Mouse (Mus musculus): ENCODE results near the gene Susd1. TPM values are rescaled to one million over a fixed set of nuclear protein-coding genes. Genes with fewer than 3 reads are reported as not detected.

The Susd1 gene
- polyA plus RNA-seq, 1 experiment from 2014 or later: 1.4 TPM

GRCm38 (mm10) chr4:59421369-59421746 is 17.1 kb downstream of the Susd1 start:
- Histone ChIP-seq H3K27ac (ENCODE audit: low read depth, low read length) (no peak overlapping the region), H3K4me2 (ENCODE audit: low read depth, low read length) (no peak overlapping the region), H3K27me3 (ENCODE audit: control insufficient read depth, insufficient read depth, low read length) (no peaks in the 10 kb centered on the region), H3K9me3 (ENCODE audit: control insufficient read depth, low read length) (no peaks in the 10 kb centered on the region), H3K4me3 (ENCODE audit: low read depth, low read length) (no peak overlapping the region), H3K36me3 (ENCODE audit: control insufficient read depth, insufficient read depth, low read length) (no peaks in the 10 kb centered on the region), H3K4me1 (ENCODE audit: control insufficient read depth, insufficient read depth, low read length) (no peaks in the 10 kb centered on the region), H3K9ac (replicated peaks; ENCODE audit: low read depth, low read length) (no peak overlapping the region)
- ATAC-seq (ENCODE audit: low read depth): no peak
- WGBS: 46% methylated on average over 5 of the region's 5 CpGs

GRCm38 (mm10) chr4:59420695-59421368 is 17.6 kb downstream of the Susd1 start:
- Histone ChIP-seq H3K4me1 (ENCODE audit: control insufficient read depth, insufficient read depth, low read length) (no peaks in the 10 kb centered on the region), H3K27ac (ENCODE audit: low read depth, low read length) (no peak overlapping the region), H3K27me3 (ENCODE audit: control insufficient read depth, insufficient read depth, low read length) (no peaks in the 10 kb centered on the region), H3K9me3 (ENCODE audit: control insufficient read depth, low read length) (no peaks in the 10 kb centered on the region), H3K4me2 (ENCODE audit: low read depth, low read length) (no peak overlapping the region), H3K36me3 (ENCODE audit: control insufficient read depth, insufficient read depth, low read length) (no peaks in the 10 kb centered on the region), H3K4me3 (ENCODE audit: low read depth, low read length) (no peak overlapping the region), H3K9ac (replicated peaks; ENCODE audit: low read depth, low read length) (no peak overlapping the region)
- ATAC-seq (ENCODE audit: low read depth): no peak
- 86% methylated on average over 7 of the region's 7 CpGs for WGBS

- H3K4me3 ChIP-seq (ENCODE audit: low read depth, low read length): no peak overlapping the region
- H3K27me3 ChIP-seq (ENCODE audit: control insufficient read depth, insufficient read depth, low read length): no peaks in the 10 kb centered on the region
- no peaks in the 10 kb centered on the region for H3K9me3 ChIP-seq (ENCODE audit: control insufficient read depth, low read length)
- no peak for ATAC-seq (ENCODE audit: low read depth)
- no peak overlapping the region for H3K9ac ChIP-seq (replicated peaks; ENCODE audit: low read depth, low read length)
- no peak overlapping the region for H3K27ac ChIP-seq (ENCODE audit: low read depth, low read length)
- no peaks in the 10 kb centered on the region for H3K4me1 ChIP-seq (ENCODE audit: control insufficient read depth, insufficient read depth, low read length)
- H3K4me2 ChIP-seq (ENCODE audit: low read depth, low read length): no peak overlapping the region
- WGBS: 87% methylated on average over 4 of the region's 4 CpGs
- H3K36me3 ChIP-seq (ENCODE audit: control insufficient read depth, insufficient read depth, low read length): no peaks in the 10 kb centered on the region
Observed at GRCm38 (mm10) chr4:59419211-59419610, 19.2 kb downstream of the Susd1 start.

GRCm38 (mm10) chr4:59413428-59413827 is 25.0 kb downstream of the Susd1 start:
- 95% methylated on average over 5 of the region's 5 CpGs for WGBS
- H3K9ac ChIP-seq (replicated peaks; ENCODE audit: low read depth, low read length): no peak overlapping the region
- no peaks in the 10 kb centered on the region for H3K27me3 ChIP-seq (ENCODE audit: control insufficient read depth, insufficient read depth, low read length)
- H3K9me3 ChIP-seq (ENCODE audit: control insufficient read depth, low read length): no peaks in the 10 kb centered on the region
- H3K36me3 ChIP-seq (ENCODE audit: control insufficient read depth, insufficient read depth, low read length): no peaks in the 10 kb centered on the region
- H3K4me1 ChIP-seq (ENCODE audit: control insufficient read depth, insufficient read depth, low read length): no peaks in the 10 kb centered on the region
- H3K4me3 ChIP-seq (ENCODE audit: low read depth, low read length): no peak overlapping the region
- no peak for ATAC-seq (ENCODE audit: low read depth)
- H3K27ac ChIP-seq (ENCODE audit: low read depth, low read length): no peak overlapping the region
- H3K4me2 ChIP-seq (ENCODE audit: low read depth, low read length): no peak overlapping the region

GRCm38 (mm10) chr4:59411153-59411552 is 27.3 kb downstream of the Susd1 start:
- H3K9me3 ChIP-seq (ENCODE audit: control insufficient read depth, low read length): no peaks in the 10 kb centered on the region
- no peaks in the 10 kb centered on the region for H3K27me3 ChIP-seq (ENCODE audit: control insufficient read depth, insufficient read depth, low read length)
- no peak overlapping the region for H3K4me2 ChIP-seq (ENCODE audit: low read depth, low read length)
- H3K27ac ChIP-seq (ENCODE audit: low read depth, low read length): no peak overlapping the region
- 83% methylated on average over 9 of the region's 9 CpGs for WGBS
- no peaks in the 10 kb centered on the region for H3K4me1 ChIP-seq (ENCODE audit: control insufficient read depth, insufficient read depth, low read length)
- H3K4me3 ChIP-seq (ENCODE audit: low read depth, low read length): no peak overlapping the region
- H3K36me3 ChIP-seq (ENCODE audit: control insufficient read depth, insufficient read depth, low read length): no peaks in the 10 kb centered on the region
- H3K9ac ChIP-seq (replicated peaks; ENCODE audit: low read depth, low read length): no peak overlapping the region
- no peak for ATAC-seq (ENCODE audit: low read depth)

- ATAC-seq (ENCODE audit: low read depth): no peak
- no peak overlapping the region for H3K27ac ChIP-seq (ENCODE audit: low read depth, low read length)
- H3K36me3 ChIP-seq (ENCODE audit: control insufficient read depth, insufficient read depth, low read length): no peaks in the 10 kb centered on the region
- H3K9ac ChIP-seq (replicated peaks; ENCODE audit: low read depth, low read length): no peak overlapping the region
- H3K4me2 ChIP-seq (ENCODE audit: low read depth, low read length): no peak overlapping the region
- H3K27me3 ChIP-seq (ENCODE audit: control insufficient read depth, insufficient read depth, low read length): no peaks in the 10 kb centered on the region
- no peaks in the 10 kb centered on the region for H3K9me3 ChIP-seq (ENCODE audit: control insufficient read depth, low read length)
- H3K4me3 ChIP-seq (ENCODE audit: low read depth, low read length): no peak overlapping the region
- no peaks in the 10 kb centered on the region for H3K4me1 ChIP-seq (ENCODE audit: control insufficient read depth, insufficient read depth, low read length)
- WGBS: 86% methylated on average over 4 of the region's 4 CpGs
Observed at GRCm38 (mm10) chr4:59407766-59408165, 30.7 kb downstream of the Susd1 start.

GRCm38 (mm10) chr4:59404375-59404774 is 34.1 kb downstream of the Susd1 start:
- 53% methylated on average over 6 of the region's 6 CpGs for WGBS
- Histone ChIP-seq H3K4me3 (ENCODE audit: low read depth, low read length) (no peak overlapping the region), H3K4me1 (ENCODE audit: control insufficient read depth, insufficient read depth, low read length) (no peaks in the 10 kb centered on the region), H3K9me3 (ENCODE audit: control insufficient read depth, low read length) (no peaks in the 10 kb centered on the region), H3K36me3 (ENCODE audit: control insufficient read depth, insufficient read depth, low read length) (no peaks in the 10 kb centered on the region), H3K4me2 (ENCODE audit: low read depth, low read length) (no peak overlapping the region), H3K9ac (replicated peaks; ENCODE audit: low read depth, low read length) (no peak overlapping the region), H3K27me3 (ENCODE audit: control insufficient read depth, insufficient read depth, low read length) (no peaks in the 10 kb centered on the region), H3K27ac (ENCODE audit: low read depth, low read length) (no peak overlapping the region)
- no peak for ATAC-seq (ENCODE audit: low read depth)

GRCm38 (mm10) chr4:59400931-59401330 is 37.5 kb downstream of the Susd1 start:
- 74% methylated on average over 10 of the region's 10 CpGs for WGBS
- H3K9ac ChIP-seq (replicated peaks; ENCODE audit: low read depth, low read length): no peak overlapping the region
- no peak overlapping the region for H3K4me3 ChIP-seq (ENCODE audit: low read depth, low read length)
- H3K27me3 ChIP-seq (ENCODE audit: control insufficient read depth, insufficient read depth, low read length): no peaks in the 10 kb centered on the region
- no peak overlapping the region for H3K4me2 ChIP-seq (ENCODE audit: low read depth, low read length)
- no peak overlapping the region for H3K27ac ChIP-seq (ENCODE audit: low read depth, low read length)
- ATAC-seq (ENCODE audit: low read depth): no peak
- H3K36me3 ChIP-seq (ENCODE audit: control insufficient read depth, insufficient read depth, low read length): no peaks in the 10 kb centered on the region
- no peaks in the 10 kb centered on the region for H3K4me1 ChIP-seq (ENCODE audit: control insufficient read depth, insufficient read depth, low read length)
- no peaks in the 10 kb centered on the region for H3K9me3 ChIP-seq (ENCODE audit: control insufficient read depth, low read length)

GRCm38 (mm10) chr4:59399343-59399742 is 39.1 kb downstream of the Susd1 start:
- Histone ChIP-seq H3K9ac (replicated peaks; ENCODE audit: low read depth, low read length) (no peak overlapping the region), H3K4me2 (ENCODE audit: low read depth, low read length) (no peak overlapping the region), H3K27me3 (ENCODE audit: control insufficient read depth, insufficient read depth, low read length) (no peaks in the 10 kb centered on the region), H3K36me3 (ENCODE audit: control insufficient read depth, insufficient read depth, low read length) (no peaks in the 10 kb centered on the region), H3K4me1 (ENCODE audit: control insufficient read depth, insufficient read depth, low read length) (no peaks in the 10 kb centered on the region), H3K9me3 (ENCODE audit: control insufficient read depth, low read length) (no peaks in the 10 kb centered on the region), H3K27ac (ENCODE audit: low read depth, low read length) (no peak overlapping the region), H3K4me3 (ENCODE audit: low read depth, low read length) (no peak overlapping the region)
- 74% methylated on average over 4 of the region's 4 CpGs for WGBS
- no peak for ATAC-seq (ENCODE audit: low read depth)

All from neural tube, embryonic 14.5 days (tissue).